Mouse (Mus musculus) colon, adult 2 months (tissue): ENCODE measurements around the gene Olfr709-ps1. TPM values are rescaled to one million over a fixed set of nuclear protein-coding genes. Genes with fewer than 3 reads are reported as not detected.

Experiments
- polyA plus RNA-seq: library from polyadenylated mRNA; depleted of rRNA; stranded (reverse); fragments of >200 nt; gene quantifications from 2 replicates; pipeline ENCODE4 v1.2.3, GENCODE M21; 2012; rRNA removed

Gene Olfr709-ps1
- not detected in 2 replicates for polyA plus RNA-seq

GRCm38 (mm10) chr7:106932119-106932518 lies at the start of gene Olfr709-ps1:
Gene Olfr709-ps1 (minus strand): TSS chr7:106932219.

GRCm38 (mm10) chr7:106975353-106975752 lies 43.3 kb upstream of the Olfr709-ps1 start, which contains the start of gene Olfr711:
Gene Olfr711 (minus strand): TSS chr7:106975453.

GRCm38 (mm10) chr7:106963837-106964236 lies 31.8 kb upstream of the Olfr709-ps1 start, which contains the start of gene Olfr6:
Gene Olfr6 (minus strand): TSS chr7:106963937.

GRCm38 (mm10) chr7:106948212-106948611 lies 16.2 kb upstream of the Olfr709-ps1 start, which contains the start of gene Olfr710:
Gene Olfr710 (minus strand): TSS chr7:106948312.

GRCm38 (mm10) chr7:106907676-106908075 lies 24.3 kb downstream of the Olfr709-ps1 start, which contains the start of gene Olfr1532-ps1:
Gene Olfr1532-ps1 (plus strand): TSS chr7:106908001.

GRCm38 (mm10) chr7:106901141-106901540 lies 30.9 kb downstream of the Olfr709-ps1 start, which contains the start of gene Olfr707:
Gene Olfr707 (minus strand): TSS chr7:106901241.

GRCm38 (mm10) chr7:106888062-106888461 lies 44.0 kb downstream of the Olfr709-ps1 start, which contains the start of gene Olfr706:
Gene Olfr706 (minus strand): TSS chr7:106888162.

GRCm38 (mm10) chr7:106876791-106877190 lies 55.2 kb downstream of the Olfr709-ps1 start, which contains the start of gene Olfr705:
Gene Olfr705 (minus strand): TSS chr7:106876891.

Other genes with a start within 250 kb of the Olfr709-ps1 start
- gene Olfr694, start 240.4 kb downstream of the Olfr709-ps1 start, polyA plus RNA-seq = not detected in 2 replicates
- not detected in 2 replicates for gene Olfr695, start 215.8 kb downstream of the Olfr709-ps1 start, polyA plus RNA-seq
- gene Olfr697, start 189.8 kb downstream of the Olfr709-ps1 start, polyA plus RNA-seq = not detected in 2 replicates
- not detected in 2 replicates for gene Olfr698, start 176.8 kb downstream of the Olfr709-ps1 start, polyA plus RNA-seq
- gene Olfr699, start 139.0 kb downstream of the Olfr709-ps1 start, polyA plus RNA-seq = not detected in 2 replicates
- not detected in 2 replicates for gene Olfr700, start 123.4 kb downstream of the Olfr709-ps1 start, polyA plus RNA-seq
- not detected in 2 replicates for gene Olfr701, start 118.1 kb downstream of the Olfr709-ps1 start, polyA plus RNA-seq
- not detected in 2 replicates for gene Olfr702, start 98.3 kb downstream of the Olfr709-ps1 start, polyA plus RNA-seq
- not detected in 2 replicates for gene Olfr703, start 88.9 kb downstream of the Olfr709-ps1 start, polyA plus RNA-seq
- gene Olfr704, start 69.0 kb downstream of the Olfr709-ps1 start, polyA plus RNA-seq = not detected in 2 replicates
- gene Olfr705, start 55.3 kb downstream of the Olfr709-ps1 start, polyA plus RNA-seq = not detected in 2 replicates
- gene Olfr706, start 44.1 kb downstream of the Olfr709-ps1 start, polyA plus RNA-seq = not detected in 2 replicates
- gene Olfr707, start 31.0 kb downstream of the Olfr709-ps1 start, polyA plus RNA-seq = not detected in 2 replicates
- gene Olfr1532-ps1, start 24.2 kb downstream of the Olfr709-ps1 start, polyA plus RNA-seq = not detected in 2 replicates
- not detected in 2 replicates for gene Olfr710, start 16.1 kb upstream of the Olfr709-ps1 start, polyA plus RNA-seq
- gene Olfr6, start 31.7 kb upstream of the Olfr709-ps1 start, polyA plus RNA-seq = not detected in 2 replicates
- gene Olfr711, start 43.2 kb upstream of the Olfr709-ps1 start, polyA plus RNA-seq = not detected in 2 replicates
- gene Olfr2, start 73.9 kb upstream of the Olfr709-ps1 start, polyA plus RNA-seq = not detected in 2 replicates
- gene Olfr713, start 99.0 kb upstream of the Olfr709-ps1 start, polyA plus RNA-seq = not detected in 2 replicates
- not detected in 2 replicates for gene Olfr714, start 138.8 kb upstream of the Olfr709-ps1 start, polyA plus RNA-seq
- gene Olfr17, start 161.0 kb upstream of the Olfr709-ps1 start, polyA plus RNA-seq = not detected in 2 replicates
- not detected in 2 replicates for gene Olfr715b, start 178.2 kb upstream of the Olfr709-ps1 start, polyA plus RNA-seq
- not detected in 2 replicates for gene Olfr715, start 198.9 kb upstream of the Olfr709-ps1 start, polyA plus RNA-seq
- gene Olfr716, start 206.1 kb upstream of the Olfr709-ps1 start, polyA plus RNA-seq = not detected in 2 replicates
- gene Nlrp14, start 234.8 kb upstream of the Olfr709-ps1 start, polyA plus RNA-seq = not detected in 2 replicates